Mouse (Mus musculus): Measurements from ENCODE around the gene Ift46.

- TF ChIP-seq CTCF (conservative IDR thresholded peaks at IDR 0.05; ENCODE audit: low read length) (no peak), POU5F1 (IDR thresholded peaks at IDR 0.05; ENCODE audit: borderline replicate concordance, low read length) (no peak)
Measured at GRCm38 (mm10) chr9:44767101-44768028, at the start of gene Ift46, which contains the start of gene Arcn1.

Data from E14TG2a.4 (cell line).